Mouse (Mus musculus) olfactory bulb, adult 2 months (tissue): ENCODE results near the gene Map4k4.

Experiments
- CTCF ChIP-seq: fragments of 200-500 bp; IDR thresholded peaks from 2 replicates; pipeline ENCODE4 v1.5.1; 2012; ENCODE audit warnings: low read depth, mild to moderate bottlenecking, low read length, moderate library complexity; ENCODE audit not compliant: insufficient read depth
- POLR2A ChIP-seq: fragments of 200-500 bp; IDR thresholded peaks from 2 replicates; pipeline ENCODE4 v1.6.1; 2012; ENCODE audit warnings: mild to moderate bottlenecking, low read depth, low read length, moderate library complexity; ENCODE audit not compliant: insufficient read depth

DNA sequence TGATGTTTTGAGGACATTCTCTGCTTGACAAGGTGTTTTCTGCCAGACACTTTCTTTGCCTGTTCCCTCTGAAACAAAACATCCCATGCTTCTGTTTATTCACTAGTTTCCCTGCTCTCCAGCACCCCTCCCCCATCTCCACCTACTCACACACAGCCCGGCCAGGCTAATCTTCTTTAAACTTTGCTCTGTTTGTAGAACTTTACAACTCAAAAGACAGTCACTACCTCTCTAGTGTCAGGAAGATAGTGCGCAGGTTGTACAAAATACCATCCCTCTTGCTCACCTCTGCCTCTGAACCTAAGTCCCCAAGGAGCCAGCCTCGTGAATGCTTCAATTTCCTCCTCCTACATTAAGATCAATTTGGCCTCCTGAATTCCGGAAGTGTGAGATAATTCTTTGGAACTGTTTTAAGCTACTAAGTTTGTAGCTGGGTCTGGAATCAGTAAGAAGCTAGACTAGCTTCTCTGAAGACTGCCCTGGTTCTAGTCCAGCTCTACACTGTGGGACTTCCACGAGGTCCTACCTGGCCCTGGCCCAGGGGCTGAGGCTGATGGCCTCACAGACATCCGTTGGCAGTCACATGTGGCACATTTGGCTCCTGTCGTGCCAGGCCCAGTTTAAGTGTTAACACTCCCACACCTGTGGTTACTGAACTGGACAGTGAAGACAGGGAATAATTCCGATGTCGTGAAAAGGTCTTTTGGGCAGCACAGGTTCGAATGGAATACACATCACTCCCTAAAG lies 31.7 kb upstream of the Map4k4 start:
- TF ChIP-seq POLR2A (no peak), CTCF (no peak)
